ENCODE assay signal across 17 mouse cellular contexts in genomic region chr1:40726051-40726450, GRCm38 (mm10). TPM values are rescaled to one million over a fixed set of nuclear protein-coding genes. Genes with fewer than 3 reads are reported as not detected.
"Had no signal": no experiment of that assay in that cellular context is flagged by ENCODE, and none has a peak within 500 bp of the region (broad histone marks: within the 10 kb centered on the region; RNA-seq: fewer than 3 reads in every experiment).

No protein-coding gene starts in this region.

- H3K9ac ChIP-seq: lung, embryonic 15.5 days; midbrain, embryonic 13.5 days; midbrain, embryonic 15.5 days; neural tube, embryonic 12.5 days had no signal

- H3K27ac ChIP-seq: lung, embryonic 15.5 days; macrophage; midbrain, embryonic 13.5 days; midbrain, embryonic 15.5 days; neural tube, embryonic 12.5 days had no signal

- H3K36me3 ChIP-seq: lung, embryonic 15.5 days; midbrain, embryonic 13.5 days; midbrain, embryonic 15.5 days; neural tube, embryonic 12.5 days had no signal

- H3K4me3 ChIP-seq: lung, embryonic 15.5 days; megakaryocyte, embryonic 14.5 days; midbrain, embryonic 13.5 days; midbrain, embryonic 15.5 days; neural tube, embryonic 12.5 days had no signal

- H3K27me3 ChIP-seq: lung, embryonic 15.5 days; megakaryocyte, embryonic 14.5 days; midbrain, embryonic 13.5 days; midbrain, embryonic 15.5 days; neural tube, embryonic 12.5 days had no signal

- ATAC-seq: lung, postnatal 0 days; midbrain, embryonic 13.5 days; midbrain, embryonic 15.5 days had no signal

- DNase-seq: lung, adult 2 months; lung, postnatal 14 days; lung, postnatal 36 days; right cerebral cortex, postnatal 14 days; spleen, adult 18-20 months; thymus, adult 2 months; thymus, postnatal 25 days; thymus, postnatal 4 days had no signal

- H3K4me1 ChIP-seq: lung, embryonic 15.5 days; megakaryocyte, embryonic 14.5 days; midbrain, embryonic 13.5 days; midbrain, embryonic 15.5 days; neural tube, embryonic 12.5 days had no signal

- H3K4me2 ChIP-seq: lung, embryonic 15.5 days; midbrain, embryonic 11.5 days; midbrain, embryonic 13.5 days; midbrain, embryonic 15.5 days; neural tube, embryonic 12.5 days had no signal

- H3K9me3 ChIP-seq: lung, embryonic 15.5 days; megakaryocyte, embryonic 14.5 days; midbrain, embryonic 13.5 days; midbrain, embryonic 15.5 days; neural tube, embryonic 12.5 days had no signal

RNA-seq across cellular contexts. Expression of gene Slc9a2, which starts 45.7 kb away (rescaled TPM):
- total RNA-seq: neutrophil, adult 5-6 weeks had no signal
- polyA plus RNA-seq: macrophage; midbrain, embryonic 11.5 days; neural tube, embryonic 12.5 days had no signal
